Mouse (Mus musculus) embryo, embryonic 11 days (tissue): ENCODE measurements at regions not wholly inside any gene's neighbourhood (a gene's known extent, or its start where the extent isn't known, plus 50 kb on each side); places are given as distances from the start of the nearest gene placed in this dataset.

Experiments
- DNase-seq: peaks from one replicate; pipeline ENCODE4 v3.0.0-alpha.2; 2015

GRCm38 (mm10) chr15:56820256-56820976 lies 657.0 kb downstream of the Slc22a22 start:
- DNase-seq, result no peak

- DNase-seq, result peak; percentile 36
Observed at GRCm38 (mm10) chr15:56818158-56818690, 659.2 kb downstream of the Slc22a22 start.

- DNase-seq, result no peak
Observed at GRCm38 (mm10) chr15:56817204-56818157, 659.9 kb downstream of the Slc22a22 start.

- peak; percentile 11 for DNase-seq
Observed at GRCm38 (mm10) chr15:56813876-56814275, 663.5 kb downstream of the Slc22a22 start.

- peak; percentile 23 for DNase-seq
Observed at GRCm38 (mm10) chr15:56810151-56810550, 667.3 kb downstream of the Slc22a22 start.

- DNase-seq, result peak; percentile 65
Observed at GRCm38 (mm10) chr15:56807611-56808010, 669.8 kb downstream of the Slc22a22 start.

GRCm38 (mm10) chr15:56801933-56802332 lies 675.5 kb downstream of the Slc22a22 start:
- DNase-seq, result no peak

GRCm38 (mm10) chr15:56775431-56775830 lies 702.0 kb downstream of the Slc22a22 start:
- DNase-seq, result no peak

GRCm38 (mm10) chr15:56774648-56775393 lies 702.6 kb downstream of the Slc22a22 start:
- peak; percentile 20 for DNase-seq

- DNase-seq, result no peak
Observed at GRCm38 (mm10) chr15:56766356-56766755, 711.1 kb downstream of the Slc22a22 start.

- peak; percentile 18 for DNase-seq
Observed at GRCm38 (mm10) chr15:56764957-56765482, 712.4 kb downstream of the Slc22a22 start.

GRCm38 (mm10) chr15:56764019-56764418 lies 713.4 kb downstream of the Slc22a22 start:
- no peak for DNase-seq

- no peak for DNase-seq
Observed at GRCm38 (mm10) chr15:56746698-56747097, 730.7 kb downstream of the Slc22a22 start.

- DNase-seq, result peak; percentile 52
Observed at GRCm38 (mm10) chr15:56744915-56745314, 732.5 kb downstream of the Slc22a22 start.
